Mouse (Mus musculus): ENCODE results near the gene Spen. TPM values are rescaled to one million over a fixed set of nuclear protein-coding genes. Genes with fewer than 3 reads are reported as not detected.

Spen gene
- total and polyA plus RNA-seq, 2 experiments from 2014 or later = 13.0 to 17.4 TPM

GRCm38 (mm10) chr4:141524658-141525057, 13.7 kb downstream of the Spen start:
- 67% methylated on average over 6 of the region's 6 CpGs for WGBS
- Histone ChIP-seq H3K4me2 (ENCODE audit: low read depth, low read length) (no peak overlapping the region), H3K27ac (no peak overlapping the region), H3K36me3 (ENCODE audit: insufficient read depth, low read length) (peaks cover 22% of the 10 kb centered on the region), H3K4me1 (ENCODE audit: insufficient read depth, low read length) (no peaks in the 10 kb centered on the region), H3K9me3 (ENCODE audit: low read length) (no peaks in the 10 kb centered on the region), H3K4me3 (ENCODE audit: low read length) (no peak overlapping the region), H3K27me3 (ENCODE audit: insufficient read depth, low read length) (no peaks in the 10 kb centered on the region), H3K9ac (replicated peaks; ENCODE audit: low read length) (no peak overlapping the region)
- ATAC-seq (no peak), DNase-seq (ENCODE audit: low spot score) (no peak)
- TF ChIP-seq CTCF (IDR thresholded peaks at IDR 0.05; ENCODE audit: low read depth) = no peak

GRCm38 (mm10) chr4:141523128-141523527, 15.3 kb downstream of the Spen start:
- Histone ChIP-seq H3K36me3 (ENCODE audit: insufficient read depth, low read length) (peaks cover 22% of the 10 kb centered on the region), H3K9me3 (ENCODE audit: low read length) (no peaks in the 10 kb centered on the region), H3K4me1 (ENCODE audit: insufficient read depth, low read length) (no peaks in the 10 kb centered on the region), H3K27me3 (ENCODE audit: insufficient read depth, low read length) (no peaks in the 10 kb centered on the region), H3K4me2 (ENCODE audit: low read depth, low read length) (no peak overlapping the region), H3K27ac (peak overlapping the region; percentile 36; the same call in 1 of the 2 replicates), H3K4me3 (ENCODE audit: low read length) (no peak overlapping the region), H3K9ac (replicated peaks; ENCODE audit: low read length) (no peak overlapping the region)
- 72% methylated on average over 11 of the region's 11 CpGs for WGBS
- no peak for ATAC-seq
- DNase-seq (ENCODE audit: low spot score) = no peak
- TF ChIP-seq CTCF (IDR thresholded peaks at IDR 0.05; ENCODE audit: low read depth) = no peak

- DNase-seq (ENCODE audit: low spot score) = no peak
- Histone ChIP-seq H3K27me3 (ENCODE audit: insufficient read depth, low read length) (no peaks in the 10 kb centered on the region), H3K9ac (replicated peaks; ENCODE audit: low read length) (no peak overlapping the region), H3K9me3 (ENCODE audit: low read length) (no peaks in the 10 kb centered on the region), H3K36me3 (ENCODE audit: insufficient read depth, low read length) (peaks cover 32% of the 10 kb centered on the region), H3K27ac (no peak overlapping the region), H3K4me3 (ENCODE audit: low read length) (no peak overlapping the region), H3K4me1 (ENCODE audit: insufficient read depth, low read length) (no peaks in the 10 kb centered on the region), H3K4me2 (ENCODE audit: low read depth, low read length) (no peak overlapping the region)
- 83% methylated on average over 3 of the region's 3 CpGs for WGBS
- TF ChIP-seq CTCF (IDR thresholded peaks at IDR 0.05; ENCODE audit: low read depth) = no peak
- no peak for ATAC-seq
These were observed 20.0 kb downstream of the Spen start for GRCm38 (mm10) chr4:141518386-141518785.

- Histone ChIP-seq H3K27ac (no peak overlapping the region), H3K4me3 (ENCODE audit: low read length) (no peak overlapping the region), H3K4me2 (ENCODE audit: low read depth, low read length) (no peak overlapping the region), H3K9ac (replicated peaks; ENCODE audit: low read length) (no peak overlapping the region), H3K9me3 (ENCODE audit: low read length) (no peaks in the 10 kb centered on the region), H3K4me1 (ENCODE audit: insufficient read depth, low read length) (no peaks in the 10 kb centered on the region), H3K36me3 (ENCODE audit: insufficient read depth, low read length) (peaks cover 10% of the 10 kb centered on the region; the same call in 1 of the 2 replicates), H3K27me3 (ENCODE audit: insufficient read depth, low read length) (no peaks in the 10 kb centered on the region)
- WGBS = 51% methylated on average over 12 of the region's 12 CpGs
- DNase-seq (ENCODE audit: low spot score) = no peak
- ATAC-seq = 0 out of 2 replicates have a peak, but pooled peaks have one; percentile 27
- no peak for TF ChIP-seq CTCF (IDR thresholded peaks at IDR 0.05; ENCODE audit: low read depth)
These were observed 24.2 kb downstream of the Spen start for GRCm38 (mm10) chr4:141514179-141514641.

GRCm38 (mm10) chr4:141512145-141512544, 26.3 kb downstream of the Spen start:
- 69% methylated on average over 6 of the region's 6 CpGs for WGBS
- Histone ChIP-seq H3K27me3 (ENCODE audit: insufficient read depth, low read length) (no peaks in the 10 kb centered on the region), H3K36me3 (ENCODE audit: insufficient read depth, low read length) (peaks cover 10% of the 10 kb centered on the region; the same call in 1 of the 2 replicates), H3K27ac (no peak overlapping the region), H3K4me3 (ENCODE audit: low read length) (no peak overlapping the region), H3K4me2 (ENCODE audit: low read depth, low read length) (no peak overlapping the region), H3K9me3 (ENCODE audit: low read length) (no peaks in the 10 kb centered on the region), H3K9ac (replicated peaks; ENCODE audit: low read length) (no peak overlapping the region), H3K4me1 (ENCODE audit: insufficient read depth, low read length) (no peaks in the 10 kb centered on the region)
- no peak for TF ChIP-seq CTCF (IDR thresholded peaks at IDR 0.05; ENCODE audit: low read depth)
- ATAC-seq (no peak), DNase-seq (ENCODE audit: low spot score) (no peak)

GRCm38 (mm10) chr4:141510457-141510856, 27.9 kb downstream of the Spen start:
- Histone ChIP-seq H3K9ac (replicated peaks; ENCODE audit: low read length) (no peak overlapping the region), H3K4me1 (ENCODE audit: insufficient read depth, low read length) (peaks cover 6% of the 10 kb centered on the region), H3K4me3 (ENCODE audit: low read length) (no peak overlapping the region), H3K36me3 (ENCODE audit: insufficient read depth, low read length) (no peaks in the 10 kb centered on the region), H3K27me3 (ENCODE audit: insufficient read depth, low read length) (no peaks in the 10 kb centered on the region), H3K27ac (no peak overlapping the region), H3K9me3 (ENCODE audit: low read length) (no peaks in the 10 kb centered on the region), H3K4me2 (ENCODE audit: low read depth, low read length) (no peak overlapping the region)
- WGBS = 80% methylated on average over 13 of the region's 13 CpGs
- DNase-seq (ENCODE audit: low spot score) (no peak), ATAC-seq (no peak)
- no peak for TF ChIP-seq CTCF (IDR thresholded peaks at IDR 0.05; ENCODE audit: low read depth)

GRCm38 (mm10) chr4:141506893-141507292, 31.5 kb downstream of the Spen start:
- H3K9me3 ChIP-seq (ENCODE audit: low read length) = no peaks in the 10 kb centered on the region
- TF ChIP-seq CTCF (IDR thresholded peaks at IDR 0.05; ENCODE audit: low read depth) = peak; percentile 57
- H3K4me2 ChIP-seq (ENCODE audit: low read depth, low read length) = peak overlapping the region; percentile 35; the same call in 1 of the 2 replicates
- no peaks in the 10 kb centered on the region for H3K36me3 ChIP-seq (ENCODE audit: insufficient read depth, low read length)
- H3K4me3 ChIP-seq (ENCODE audit: low read length) = no peak overlapping the region
- 61% methylated on average over 10 of the region's 10 CpGs for WGBS
- peak; percentile 48 for ATAC-seq
- peaks cover 6% of the 10 kb centered on the region for H3K4me1 ChIP-seq (ENCODE audit: insufficient read depth, low read length)
- DNase-seq (ENCODE audit: low spot score) = peak; percentile 28
- H3K9ac ChIP-seq (replicated peaks; ENCODE audit: low read length) = 0 out of 2 replicates have a peak overlapping the region, but pooled peaks have one; percentile 13
- H3K27me3 ChIP-seq (ENCODE audit: insufficient read depth, low read length) = no peaks in the 10 kb centered on the region
- peak overlapping the region; percentile 94 for H3K27ac ChIP-seq

Data from hindbrain, postnatal 0 days (tissue).